Mouse (Mus musculus): ENCODE measurements around the gene Nsun7. TPM values are rescaled to one million over a fixed set of nuclear protein-coding genes. Genes with fewer than 3 reads are reported as not detected.

Nsun7 gene
- polyA plus RNA-seq, 1 experiment from 2014 or later = 0.65 TPM

DNA sequence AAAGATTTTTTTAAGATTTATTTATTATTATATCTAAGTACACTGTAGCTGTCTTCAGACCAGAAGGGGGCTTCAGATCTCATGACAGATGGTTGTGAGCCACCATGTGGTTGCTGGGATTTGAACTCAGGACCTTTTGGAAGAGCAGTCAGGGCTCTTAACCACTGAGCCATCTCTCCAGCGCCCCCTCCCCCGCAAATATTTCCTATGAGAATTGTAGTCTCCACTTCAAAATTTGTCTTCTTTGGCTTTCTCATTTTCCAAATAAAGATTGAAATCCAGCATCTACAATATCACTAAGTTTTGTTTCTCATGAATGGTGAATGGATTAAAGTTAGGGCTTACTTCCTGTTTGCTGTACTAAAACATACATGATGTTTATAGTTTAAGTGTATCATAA, 2.8 kb downstream of the Nsun7 start:
- DNase-seq (ENCODE audit: low spot score) = no peak
- Histone ChIP-seq H3K27me3 (ENCODE audit: control insufficient read depth, insufficient read depth, low read length) (no peaks in the 10 kb centered on the region), H3K4me2 (ENCODE audit: low read depth) (no peak overlapping the region)

DNA sequence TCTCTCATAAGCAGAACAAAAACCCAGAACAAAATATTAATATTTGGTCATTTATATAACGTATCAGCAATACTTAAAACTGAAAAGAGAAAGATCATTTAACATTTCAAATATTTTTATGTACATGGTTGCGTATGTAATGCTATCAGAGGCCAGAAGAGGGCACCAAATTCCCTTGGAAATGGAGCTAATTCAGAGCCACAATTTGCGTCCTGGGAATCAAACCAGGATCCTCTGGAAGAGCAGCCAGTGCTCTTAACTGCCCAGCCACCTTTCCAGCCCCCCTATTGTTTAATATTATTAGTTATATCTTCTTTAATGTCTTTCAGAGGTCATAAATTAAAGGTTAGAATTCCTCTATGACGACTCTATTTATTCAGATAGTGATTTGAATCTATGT, 3.7 kb downstream of the Nsun7 start:
- H3K9me3 ChIP-seq (ENCODE audit: control insufficient read depth, low read length) = no peaks in the 10 kb centered on the region
- no peak overlapping the region for H3K4me2 ChIP-seq (ENCODE audit: low read depth)
- no peaks in the 10 kb centered on the region for H3K27me3 ChIP-seq (ENCODE audit: control insufficient read depth, insufficient read depth, low read length)
- WGBS = 35% methylated on average over 4 of the region's 4 CpGs
- DNase-seq (ENCODE audit: low spot score) (peak; percentile 15), ATAC-seq (ENCODE audit: insufficient read depth, low FRiP score, low TSS enrichment) (no peak)
- H3K9ac ChIP-seq (ENCODE audit: low read length) = no peak overlapping the region
- no peak overlapping the region for H3K27ac ChIP-seq (ENCODE audit: low read depth, low read length)
- H3K4me1 ChIP-seq (ENCODE audit: control insufficient read depth, insufficient read depth, low read length) = no peaks in the 10 kb centered on the region
- H3K36me3 ChIP-seq (ENCODE audit: control insufficient read depth, insufficient read depth, low read length) = no peaks in the 10 kb centered on the region
- no peak overlapping the region for H3K4me3 ChIP-seq (ENCODE audit: low read depth, low read length)

More for the DNA sequence above, 2.8 kb downstream of the Nsun7 start:
- no peaks in the 10 kb centered on the region for H3K36me3 ChIP-seq (ENCODE audit: control insufficient read depth, insufficient read depth, low read length)
- no peaks in the 10 kb centered on the region for H3K4me1 ChIP-seq (ENCODE audit: control insufficient read depth, insufficient read depth, low read length)
- WGBS = 85% methylated on average over 2 of the region's 2 CpGs
- no peaks in the 10 kb centered on the region for H3K9me3 ChIP-seq (ENCODE audit: control insufficient read depth, low read length)
- H3K27ac ChIP-seq (ENCODE audit: low read depth, low read length) = no peak overlapping the region
- H3K9ac ChIP-seq (ENCODE audit: low read length) = no peak overlapping the region
- no peak for ATAC-seq (ENCODE audit: insufficient read depth, low FRiP score, low TSS enrichment)
- no peak overlapping the region for H3K4me3 ChIP-seq (ENCODE audit: low read depth, low read length)

DNA sequence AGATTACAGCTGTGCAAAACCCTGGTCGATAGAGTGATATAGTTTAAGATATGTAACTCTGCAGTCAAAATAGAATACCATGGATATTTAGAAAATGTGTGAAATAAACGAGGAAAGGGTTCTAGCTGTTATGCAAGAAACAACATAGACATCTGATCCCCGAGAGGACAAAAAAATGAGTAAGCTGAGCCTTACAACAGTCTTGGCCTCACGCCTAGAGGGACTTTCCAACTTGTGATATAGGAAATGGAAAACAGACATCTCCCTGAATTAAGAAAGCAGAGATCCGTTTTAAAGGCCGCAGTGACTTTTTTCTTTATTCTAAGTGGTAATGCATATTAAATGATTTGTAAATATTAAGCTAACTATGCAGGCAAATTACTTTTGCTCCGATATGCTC, 9.9 kb downstream of the Nsun7 start:
- H3K4me1 ChIP-seq (ENCODE audit: control insufficient read depth, insufficient read depth, low read length) = no peaks in the 10 kb centered on the region
- no peaks in the 10 kb centered on the region for H3K27me3 ChIP-seq (ENCODE audit: control insufficient read depth, insufficient read depth, low read length)
- H3K4me2 ChIP-seq (ENCODE audit: low read depth) = no peak overlapping the region
- H3K36me3 ChIP-seq (ENCODE audit: control insufficient read depth, insufficient read depth, low read length) = no peaks in the 10 kb centered on the region
- H3K27ac ChIP-seq (ENCODE audit: low read depth, low read length) = no peak overlapping the region
- ATAC-seq (ENCODE audit: insufficient read depth, low FRiP score, low TSS enrichment) (no peak), DNase-seq (ENCODE audit: low spot score) (no peak)
- H3K9me3 ChIP-seq (ENCODE audit: control insufficient read depth, low read length) = no peaks in the 10 kb centered on the region
- no peak overlapping the region for H3K9ac ChIP-seq (ENCODE audit: low read length)
- H3K4me3 ChIP-seq (ENCODE audit: low read depth, low read length) = no peak overlapping the region
- 91% methylated on average over 7 of the region's 7 CpGs for WGBS

DNA sequence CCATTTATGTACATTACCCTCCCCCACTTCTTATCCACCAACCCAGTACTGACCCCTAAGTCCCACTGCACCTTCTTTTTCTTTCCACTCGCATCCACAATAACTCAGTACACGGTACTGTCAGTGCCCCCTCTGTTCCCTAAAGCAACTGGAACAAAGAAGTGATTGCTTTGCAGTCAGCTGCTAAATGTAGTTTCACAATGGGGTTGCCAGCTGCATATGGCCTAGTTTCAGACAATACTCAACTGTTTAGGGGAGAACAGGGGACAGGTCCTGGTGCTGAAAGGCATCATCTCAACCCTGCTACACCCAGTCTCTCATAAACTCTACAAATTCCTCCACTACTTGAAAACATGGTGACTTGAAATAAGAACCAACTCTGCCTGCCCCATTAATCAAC, 11.4 kb downstream of the Nsun7 start:
- no peak for DNase-seq (ENCODE audit: low spot score)
- ATAC-seq (ENCODE audit: insufficient read depth, low FRiP score, low TSS enrichment) = no peak
- 40% methylated on average over 2 of the region's 2 CpGs for WGBS

DNA sequence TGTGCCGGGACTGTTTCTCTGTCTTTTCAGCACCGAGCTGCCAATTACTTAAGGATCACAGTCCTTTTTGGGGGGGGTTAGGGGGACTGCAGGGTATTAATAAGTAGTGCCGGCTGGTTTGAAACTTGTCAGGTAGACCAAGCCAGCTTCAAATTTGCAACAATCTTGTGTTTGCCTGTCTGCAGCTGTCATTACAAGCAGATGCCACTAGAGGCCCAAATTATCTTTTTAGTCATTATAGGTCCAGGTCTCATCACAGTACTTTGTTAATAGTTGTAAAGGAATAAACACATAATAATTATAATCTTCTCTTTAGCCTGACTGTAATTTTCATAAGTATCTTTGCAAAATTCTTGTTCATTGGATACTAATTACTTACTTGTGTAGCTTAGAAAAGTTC, 14.7 kb downstream of the Nsun7 start:
- DNase-seq (ENCODE audit: low spot score) = no peak
- no peak overlapping the region for H3K4me3 ChIP-seq (ENCODE audit: low read depth, low read length)
- no peaks in the 10 kb centered on the region for H3K36me3 ChIP-seq (ENCODE audit: control insufficient read depth, insufficient read depth, low read length)

More for the DNA sequence above, 11.4 kb downstream of the Nsun7 start:
- Histone ChIP-seq H3K4me2 (ENCODE audit: low read depth) (no peak overlapping the region), H3K36me3 (ENCODE audit: control insufficient read depth, insufficient read depth, low read length) (no peaks in the 10 kb centered on the region), H3K9me3 (ENCODE audit: control insufficient read depth, low read length) (no peaks in the 10 kb centered on the region), H3K27ac (ENCODE audit: low read depth, low read length) (no peak overlapping the region), H3K4me3 (ENCODE audit: low read depth, low read length) (no peak overlapping the region), H3K4me1 (ENCODE audit: control insufficient read depth, insufficient read depth, low read length) (no peaks in the 10 kb centered on the region), H3K9ac (ENCODE audit: low read length) (no peak overlapping the region), H3K27me3 (ENCODE audit: control insufficient read depth, insufficient read depth, low read length) (no peaks in the 10 kb centered on the region)

DNA sequence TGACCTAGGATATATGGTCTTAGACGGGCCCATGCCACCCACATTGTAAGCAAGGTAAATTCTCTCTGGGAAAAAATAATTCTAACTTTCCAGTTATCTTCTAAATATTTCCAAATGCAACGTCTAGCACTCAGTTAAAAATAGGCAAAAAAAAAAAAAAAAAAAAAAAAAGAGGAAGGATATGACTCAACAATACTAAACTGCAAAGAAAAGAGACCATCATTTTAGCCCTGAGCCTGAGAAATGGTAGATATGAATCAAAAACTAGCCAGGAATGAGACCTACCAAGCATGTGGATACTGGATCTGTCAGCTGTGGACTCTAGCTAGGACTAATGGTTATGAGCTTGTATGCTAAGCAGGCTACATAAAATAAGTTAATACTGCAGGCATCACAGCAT, 20.0 kb downstream of the Nsun7 start:
- Histone ChIP-seq H3K9ac (ENCODE audit: low read length) (no peak overlapping the region), H3K4me1 (ENCODE audit: control insufficient read depth, insufficient read depth, low read length) (no peaks in the 10 kb centered on the region), H3K4me2 (ENCODE audit: low read depth) (no peak overlapping the region), H3K36me3 (ENCODE audit: control insufficient read depth, insufficient read depth, low read length) (no peaks in the 10 kb centered on the region), H3K27ac (ENCODE audit: low read depth, low read length) (no peak overlapping the region), H3K4me3 (ENCODE audit: low read depth, low read length) (no peak overlapping the region), H3K27me3 (ENCODE audit: control insufficient read depth, insufficient read depth, low read length) (no peaks in the 10 kb centered on the region), H3K9me3 (ENCODE audit: control insufficient read depth, low read length) (no peaks in the 10 kb centered on the region)
- ATAC-seq (ENCODE audit: insufficient read depth, low FRiP score, low TSS enrichment) (no peak), DNase-seq (ENCODE audit: low spot score) (no peak)
- WGBS = 85% methylated on average over 2 of the region's 2 CpGs

More for the DNA sequence above, 14.7 kb downstream of the Nsun7 start:
- no peaks in the 10 kb centered on the region for H3K9me3 ChIP-seq (ENCODE audit: control insufficient read depth, low read length)
- WGBS = 77% methylated on average over 3 of the region's 3 CpGs
- H3K4me1 ChIP-seq (ENCODE audit: control insufficient read depth, insufficient read depth, low read length) = no peaks in the 10 kb centered on the region
- no peaks in the 10 kb centered on the region for H3K27me3 ChIP-seq (ENCODE audit: control insufficient read depth, insufficient read depth, low read length)
- H3K9ac ChIP-seq (ENCODE audit: low read length) = no peak overlapping the region
- H3K4me2 ChIP-seq (ENCODE audit: low read depth) = no peak overlapping the region
- no peak for ATAC-seq (ENCODE audit: insufficient read depth, low FRiP score, low TSS enrichment)
- no peak overlapping the region for H3K27ac ChIP-seq (ENCODE audit: low read depth, low read length)

DNA sequence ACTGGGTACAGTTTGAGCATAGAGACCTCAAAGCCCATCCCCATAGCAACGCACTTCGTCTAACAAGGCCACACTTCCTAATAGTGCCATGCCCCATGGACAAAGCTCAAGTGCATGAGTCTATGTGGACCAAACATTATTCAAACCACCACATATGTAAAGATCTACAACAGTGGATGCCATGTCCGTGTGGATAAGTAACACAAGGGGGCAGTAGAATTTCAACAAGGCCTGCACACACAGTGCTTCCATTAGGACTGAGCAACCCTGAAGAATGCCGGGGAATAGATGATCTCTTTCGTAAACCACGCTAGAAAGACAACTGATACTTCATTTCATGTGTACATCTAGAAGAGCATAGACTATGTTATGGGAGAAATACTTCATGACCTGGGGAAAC, 21.0 kb downstream of the Nsun7 start:
- no peak overlapping the region for H3K9ac ChIP-seq (ENCODE audit: low read length)
- ATAC-seq (ENCODE audit: insufficient read depth, low FRiP score, low TSS enrichment) (no peak), DNase-seq (ENCODE audit: low spot score) (no peak)
- H3K9me3 ChIP-seq (ENCODE audit: control insufficient read depth, low read length) = no peaks in the 10 kb centered on the region
- no peak overlapping the region for H3K4me3 ChIP-seq (ENCODE audit: low read depth, low read length)
- H3K27me3 ChIP-seq (ENCODE audit: control insufficient read depth, insufficient read depth, low read length) = no peaks in the 10 kb centered on the region
- no peak overlapping the region for H3K4me2 ChIP-seq (ENCODE audit: low read depth)
- H3K4me1 ChIP-seq (ENCODE audit: control insufficient read depth, insufficient read depth, low read length) = no peaks in the 10 kb centered on the region
- H3K36me3 ChIP-seq (ENCODE audit: control insufficient read depth, insufficient read depth, low read length) = no peaks in the 10 kb centered on the region
- no peak overlapping the region for H3K27ac ChIP-seq (ENCODE audit: low read depth, low read length)
- 78% methylated on average over 6 of the region's 6 CpGs for WGBS

DNA sequence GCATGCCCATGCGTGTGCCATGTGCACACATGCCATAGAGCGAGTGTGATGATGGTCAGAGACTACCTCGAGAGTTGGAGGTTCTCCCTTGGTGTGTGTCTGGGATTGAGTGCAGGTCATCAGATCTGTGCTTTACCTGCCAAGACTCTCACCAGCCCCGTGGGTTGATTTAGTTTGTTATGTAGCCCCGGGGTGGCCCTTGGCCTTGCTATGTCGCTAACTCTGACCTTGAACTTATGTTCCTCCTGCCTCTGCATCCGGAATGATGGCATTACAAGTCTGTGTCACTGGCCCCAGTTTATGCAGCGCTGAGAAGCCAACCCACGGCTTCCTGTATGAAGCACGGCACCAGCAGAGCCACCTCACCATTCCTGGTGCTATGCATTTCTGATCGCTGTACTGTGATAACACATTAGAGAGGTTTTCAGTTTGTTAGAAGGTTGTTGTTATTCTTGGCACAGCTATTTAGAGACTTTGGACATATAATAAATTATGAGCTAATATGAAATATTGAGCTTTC, 34.5 kb downstream of the Nsun7 start:
- ATAC-seq (ENCODE audit: insufficient read depth, low FRiP score, low TSS enrichment) = no peak
- no peak overlapping the region for H3K27ac ChIP-seq (ENCODE audit: low read depth, low read length)
- H3K9ac ChIP-seq (ENCODE audit: low read length) = no peak overlapping the region
- no peaks in the 10 kb centered on the region for H3K27me3 ChIP-seq (ENCODE audit: control insufficient read depth, insufficient read depth, low read length)
- H3K36me3 ChIP-seq (ENCODE audit: control insufficient read depth, insufficient read depth, low read length) = no peaks in the 10 kb centered on the region
- no peak overlapping the region for H3K4me2 ChIP-seq (ENCODE audit: low read depth)
- WGBS = 93% methylated on average over 11 of the region's 11 CpGs
- DNase-seq (ENCODE audit: low spot score) = no peak
- H3K9me3 ChIP-seq (ENCODE audit: control insufficient read depth, low read length) = no peaks in the 10 kb centered on the region
- H3K4me3 ChIP-seq (ENCODE audit: low read depth, low read length) = no peak overlapping the region
- H3K4me1 ChIP-seq (ENCODE audit: control insufficient read depth, insufficient read depth, low read length) = no peaks in the 10 kb centered on the region

DNA sequence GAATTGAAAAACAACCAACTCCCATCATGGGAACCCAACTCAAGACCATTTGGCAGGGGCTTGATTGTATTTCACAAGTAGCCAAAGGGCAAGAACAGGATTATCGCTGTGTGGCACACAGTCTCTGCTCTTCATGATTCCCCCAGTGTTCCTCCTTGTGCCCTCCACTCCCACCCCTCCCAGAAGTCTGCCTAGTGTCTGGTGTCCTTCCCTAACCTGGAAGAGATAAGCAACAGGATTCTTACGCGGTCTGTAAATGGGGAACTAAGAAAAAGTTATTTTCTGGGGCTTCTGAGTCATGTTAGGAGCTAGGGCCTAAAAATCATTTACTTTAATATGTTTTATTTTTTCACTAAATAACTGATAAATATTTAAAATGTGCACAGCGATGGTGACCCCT, 35.3 kb downstream of the Nsun7 start:
- Histone ChIP-seq H3K4me3 (ENCODE audit: low read depth, low read length) (no peak overlapping the region), H3K9me3 (ENCODE audit: control insufficient read depth, low read length) (no peaks in the 10 kb centered on the region), H3K4me1 (ENCODE audit: control insufficient read depth, insufficient read depth, low read length) (no peaks in the 10 kb centered on the region), H3K36me3 (ENCODE audit: control insufficient read depth, insufficient read depth, low read length) (no peaks in the 10 kb centered on the region), H3K27me3 (ENCODE audit: control insufficient read depth, insufficient read depth, low read length) (no peaks in the 10 kb centered on the region), H3K27ac (ENCODE audit: low read depth, low read length) (no peak overlapping the region), H3K4me2 (ENCODE audit: low read depth) (no peak overlapping the region), H3K9ac (ENCODE audit: low read length) (no peak overlapping the region)
- ATAC-seq (ENCODE audit: insufficient read depth, low FRiP score, low TSS enrichment) = no peak
- WGBS = 91% methylated on average over 4 of the region's 4 CpGs
- DNase-seq (ENCODE audit: low spot score) = no peak

Measured in neural tube, embryonic 11.5 days (tissue).